Mouse (Mus musculus): ENCODE measurements around the gene Pepd.
"Not testable (repeated sequence)": the region's sequence is repeated elsewhere in the genome, so short reads cannot be mapped to it uniquely, and the experiment has no call there.

Pepd gene

DNA sequence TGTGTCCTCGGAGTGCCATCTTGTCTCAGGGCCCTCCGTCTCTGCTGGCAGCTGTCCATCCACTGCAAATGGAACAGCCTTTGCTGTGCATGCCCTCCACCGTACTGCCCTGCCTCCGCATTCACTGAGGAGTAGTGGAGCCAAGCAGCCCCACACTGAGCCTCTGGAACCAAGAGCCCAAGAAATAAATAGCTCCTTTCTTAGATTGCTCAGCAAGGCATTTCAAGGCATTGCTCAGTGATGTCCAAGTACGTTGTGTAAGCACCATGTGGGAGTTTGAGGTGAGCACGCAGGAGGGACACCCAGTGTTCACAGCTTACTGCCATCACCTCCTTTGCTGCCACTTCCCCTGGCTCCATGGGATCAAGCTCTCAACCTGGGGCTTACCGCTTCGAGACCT lies 20.5 kb downstream of the Pepd start:
- no peak for DNase-seq (ENCODE audit: low read depth, low spot score)

DNA sequence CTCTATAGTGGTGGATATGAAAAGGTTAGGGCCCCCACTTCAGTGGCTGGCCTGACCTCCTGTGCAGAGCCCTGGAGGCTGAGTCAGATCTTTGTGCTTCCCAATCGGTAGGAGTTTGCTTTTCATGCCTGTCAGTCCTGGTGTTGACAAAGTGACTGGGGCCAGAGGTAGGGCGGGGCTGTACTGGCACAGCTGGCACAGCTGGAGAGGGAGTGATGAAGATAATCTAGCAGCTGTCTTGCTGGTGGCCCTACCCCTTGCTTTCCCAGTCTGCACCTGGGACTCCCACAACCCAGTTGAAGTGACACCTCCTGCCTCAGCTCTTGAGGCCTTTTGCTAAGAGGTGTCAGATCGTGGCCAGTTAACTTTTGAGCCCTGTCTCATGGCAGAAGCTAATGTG lies 21.0 kb downstream of the Pepd start:
- DNase-seq (ENCODE audit: low read depth, low spot score): no peak

DNA sequence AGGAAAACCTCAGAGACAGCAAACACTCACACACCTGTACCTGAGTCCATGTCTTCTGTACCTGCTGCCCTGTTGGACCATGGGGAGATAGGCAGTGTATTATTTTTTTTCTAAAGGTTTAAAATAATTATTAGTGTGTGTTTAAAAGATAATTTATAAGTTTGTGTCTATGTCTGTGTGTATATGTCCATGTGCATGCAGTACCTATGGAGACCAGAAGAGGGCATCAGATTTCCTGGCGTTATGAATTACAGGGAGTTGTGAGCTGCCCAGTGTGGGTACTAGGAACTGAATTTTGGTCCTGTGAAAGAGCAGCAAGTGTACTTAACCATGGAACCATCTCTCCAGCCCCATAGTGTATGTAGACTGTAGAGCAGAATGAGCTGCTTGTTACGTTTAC lies 24.2 kb downstream of the Pepd start:
- no peak for DNase-seq (ENCODE audit: low read depth, low spot score)

DNA sequence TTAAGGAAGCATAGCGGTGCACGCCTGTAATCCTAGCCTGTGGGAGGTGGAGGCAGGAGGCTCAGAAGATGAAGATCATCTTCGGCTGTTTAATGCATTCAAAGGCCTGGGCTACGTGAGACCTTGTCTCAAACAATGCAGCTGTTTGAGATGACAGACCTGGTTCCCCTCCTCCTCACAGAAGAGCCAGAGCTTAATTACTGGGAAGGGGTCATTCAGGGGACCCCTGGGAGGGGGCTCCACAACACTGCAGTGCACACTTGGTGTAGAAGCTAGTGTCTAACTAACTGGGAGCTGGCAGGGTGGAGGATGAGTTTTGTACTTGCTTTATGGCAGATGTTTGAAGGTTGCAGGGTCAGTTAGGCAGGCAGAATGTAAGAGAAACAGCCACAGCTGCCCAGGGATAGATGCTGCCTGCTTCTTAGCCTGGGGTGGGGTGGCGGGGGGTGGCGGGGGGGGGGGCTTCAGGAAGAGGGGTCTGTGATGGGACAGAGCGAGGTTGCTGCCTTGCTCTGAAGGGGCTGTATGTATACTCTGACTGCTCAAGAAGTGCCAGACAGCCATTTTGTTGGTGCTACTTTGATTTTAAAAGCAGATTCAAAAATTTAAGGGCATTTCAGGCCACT lies 26.6 kb downstream of the Pepd start:
- DNase-seq (ENCODE audit: low read depth, low spot score): no peak

DNA sequence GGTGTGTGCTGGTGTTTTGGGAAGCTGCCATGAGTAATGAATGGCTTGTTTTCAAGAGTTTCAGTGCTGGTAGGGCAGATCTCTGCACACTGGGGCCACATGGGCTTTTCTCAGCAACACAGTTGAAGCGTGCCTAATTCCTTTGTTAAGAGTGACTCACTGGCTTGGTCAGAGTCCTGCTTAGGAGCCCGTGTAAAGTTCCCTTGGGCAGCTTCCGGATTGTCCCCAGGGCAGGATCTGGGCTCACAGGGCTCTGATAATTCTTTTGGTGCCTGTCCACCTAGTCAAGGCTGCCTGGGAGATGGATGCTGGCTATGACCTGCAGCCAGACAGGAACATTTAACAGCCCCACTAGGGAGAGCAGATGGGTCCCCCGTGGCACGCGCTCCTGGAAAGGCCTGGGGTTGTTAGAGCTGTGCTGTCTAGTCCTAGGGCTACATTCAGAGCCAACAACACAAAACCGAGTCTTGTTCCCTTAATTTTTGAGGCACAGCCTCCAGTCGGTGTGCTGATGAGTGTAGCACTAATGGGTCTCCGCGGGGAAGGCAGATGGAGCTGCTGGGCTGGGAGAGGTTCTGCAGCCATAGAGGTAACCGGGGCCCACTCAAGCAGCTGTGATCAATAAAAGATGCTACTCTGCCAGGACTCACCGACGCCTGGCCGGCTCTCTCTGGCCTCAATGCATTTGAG lies 27.2 kb downstream of the Pepd start:
- no peak for DNase-seq (ENCODE audit: low read depth, low spot score)

DNA sequence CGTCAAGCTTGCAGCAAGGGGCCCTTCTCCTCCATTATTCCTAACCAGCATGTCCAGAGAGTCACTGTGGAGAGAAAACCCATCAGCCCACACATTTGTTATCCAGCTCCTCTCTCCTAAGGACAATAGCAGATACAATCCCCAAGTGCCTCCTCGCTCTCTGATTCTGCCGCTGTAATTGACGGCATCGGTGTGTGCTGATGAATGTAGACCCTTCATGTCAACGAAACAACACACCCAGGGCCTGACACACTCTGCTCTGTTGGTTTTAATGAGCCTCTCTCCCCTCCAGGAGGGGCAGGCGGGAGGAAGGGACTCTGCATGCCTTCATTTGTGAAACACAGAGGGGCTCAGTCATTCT lies 27.8 kb downstream of the Pepd start:
- no peak for DNase-seq (ENCODE audit: low read depth, low spot score)

DNA sequence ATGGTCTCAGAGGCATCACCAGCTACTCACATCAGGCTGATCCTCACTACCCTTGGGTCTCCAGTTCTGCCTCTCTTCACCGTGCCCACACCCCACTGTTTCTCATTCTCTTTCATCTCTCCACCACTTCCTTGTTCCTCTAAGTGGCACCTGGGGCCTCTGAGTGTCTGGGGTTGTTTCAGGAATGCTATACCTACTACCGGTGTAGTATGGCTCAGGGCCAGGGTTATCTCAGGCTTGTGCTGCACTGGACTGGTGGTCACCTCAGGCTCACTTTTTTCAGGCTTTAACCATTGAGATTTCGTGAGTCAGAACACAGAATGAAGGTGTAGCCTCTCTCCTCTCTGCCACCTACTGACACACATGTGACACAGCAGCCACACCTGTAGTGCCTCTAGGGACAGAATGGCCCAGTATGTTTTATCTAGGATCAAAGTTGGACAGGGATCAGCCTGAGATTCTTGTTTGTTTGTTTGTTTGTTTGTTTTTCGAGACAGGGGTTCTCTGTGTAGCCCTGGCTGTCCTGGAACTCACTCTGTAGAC lies 31.5 kb downstream of the Pepd start:
- DNase-seq (ENCODE audit: low read depth, low spot score): no peak

DNA sequence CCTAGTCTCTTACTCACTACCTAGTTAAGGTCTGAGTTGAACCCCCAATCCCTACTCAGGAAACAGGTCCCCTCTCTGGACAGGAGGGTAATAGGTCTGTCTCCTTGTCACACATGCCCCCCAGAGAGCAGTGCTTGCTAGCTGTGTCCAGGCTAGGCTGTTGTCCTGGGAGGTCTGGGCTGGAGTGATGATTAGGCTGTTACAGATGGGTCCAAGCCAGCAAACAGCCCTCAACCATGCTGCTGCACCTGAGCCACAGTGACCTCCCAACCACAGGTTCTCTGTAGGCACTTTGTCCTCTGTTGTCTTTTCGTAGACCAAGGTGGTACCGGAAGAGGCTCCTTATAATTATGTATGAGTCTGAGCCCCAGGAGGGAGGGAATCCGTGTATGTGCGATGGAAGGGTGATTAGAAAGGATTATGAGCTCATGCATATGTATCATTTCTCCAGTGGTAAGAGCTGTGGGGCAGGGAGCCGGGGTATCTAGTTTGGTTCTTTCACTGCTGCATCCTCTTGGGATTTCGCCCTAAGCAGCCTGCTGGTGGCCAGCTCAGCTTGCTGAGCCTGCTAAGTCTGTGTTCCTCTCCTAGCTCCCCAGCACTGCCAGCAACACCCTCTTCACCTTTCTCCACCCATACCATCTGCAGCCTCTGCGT lies 34.2 kb downstream of the Pepd start:
- DNase-seq (ENCODE audit: low read depth, low spot score): no peak

DNA sequence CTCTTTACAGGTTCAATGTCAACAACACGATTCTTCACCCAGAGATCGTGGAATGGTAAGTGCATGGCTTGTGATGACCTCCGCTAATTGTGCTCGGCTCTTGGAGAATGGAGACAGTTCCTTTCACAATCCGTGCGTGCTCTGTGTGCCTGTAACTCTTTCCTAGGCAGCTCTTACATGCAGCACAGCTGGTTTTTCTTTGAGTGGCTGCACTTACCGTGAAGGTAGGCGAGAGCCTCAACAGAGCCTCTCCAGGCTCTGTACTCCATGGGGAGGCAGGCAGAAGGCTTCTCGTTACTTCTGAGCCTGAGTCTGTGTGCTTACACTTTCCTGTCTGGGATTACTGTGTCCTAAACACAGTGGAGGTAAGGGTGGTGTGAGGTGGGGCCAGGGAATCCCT lies 42.4 kb downstream of the Pepd start:
- no peak for DNase-seq (ENCODE audit: low read depth, low spot score)

DNA sequence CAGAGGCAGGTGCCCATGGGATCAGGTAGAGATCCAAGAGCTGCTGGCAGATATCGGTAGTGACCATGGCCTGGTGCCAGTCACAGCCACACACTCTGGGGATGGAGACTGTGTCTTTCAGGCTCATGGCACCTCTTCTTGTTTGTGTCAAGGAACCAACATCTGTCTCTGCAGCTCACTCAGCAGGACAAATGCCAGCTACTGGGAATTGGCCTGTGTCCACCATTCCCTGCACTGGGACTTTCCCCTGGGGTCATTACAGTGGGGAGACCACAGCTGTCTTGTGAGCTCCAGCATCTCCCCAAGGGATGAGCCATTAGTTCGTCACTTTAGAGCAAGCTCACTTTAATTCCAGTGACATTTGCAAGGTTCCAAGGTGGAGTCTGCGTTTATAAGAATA lies 43.1 kb downstream of the Pepd start:
- DNase-seq (ENCODE audit: low read depth, low spot score): no peak

DNA sequence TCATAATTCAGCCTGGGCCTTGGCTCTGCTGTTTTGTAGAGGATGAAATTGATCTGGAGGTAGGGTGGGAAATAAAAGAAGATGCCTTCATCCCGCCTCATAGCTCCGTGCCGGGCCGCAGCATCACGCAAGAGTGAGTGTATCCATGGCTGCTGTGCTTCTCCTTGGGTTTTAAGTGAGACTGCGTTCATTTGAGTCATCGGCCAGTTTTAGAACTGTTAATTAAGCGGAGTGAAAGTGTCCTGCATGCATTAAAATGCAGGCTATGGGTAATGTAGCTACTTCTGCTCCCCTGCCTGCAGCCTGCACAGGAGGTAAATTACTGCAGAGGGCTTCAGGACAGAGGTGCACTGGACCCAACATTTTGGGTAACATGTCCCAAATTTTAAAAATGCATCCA lies 45.0 kb downstream of the Pepd start:
- DNase-seq (ENCODE audit: low read depth, low spot score): no peak

DNA sequence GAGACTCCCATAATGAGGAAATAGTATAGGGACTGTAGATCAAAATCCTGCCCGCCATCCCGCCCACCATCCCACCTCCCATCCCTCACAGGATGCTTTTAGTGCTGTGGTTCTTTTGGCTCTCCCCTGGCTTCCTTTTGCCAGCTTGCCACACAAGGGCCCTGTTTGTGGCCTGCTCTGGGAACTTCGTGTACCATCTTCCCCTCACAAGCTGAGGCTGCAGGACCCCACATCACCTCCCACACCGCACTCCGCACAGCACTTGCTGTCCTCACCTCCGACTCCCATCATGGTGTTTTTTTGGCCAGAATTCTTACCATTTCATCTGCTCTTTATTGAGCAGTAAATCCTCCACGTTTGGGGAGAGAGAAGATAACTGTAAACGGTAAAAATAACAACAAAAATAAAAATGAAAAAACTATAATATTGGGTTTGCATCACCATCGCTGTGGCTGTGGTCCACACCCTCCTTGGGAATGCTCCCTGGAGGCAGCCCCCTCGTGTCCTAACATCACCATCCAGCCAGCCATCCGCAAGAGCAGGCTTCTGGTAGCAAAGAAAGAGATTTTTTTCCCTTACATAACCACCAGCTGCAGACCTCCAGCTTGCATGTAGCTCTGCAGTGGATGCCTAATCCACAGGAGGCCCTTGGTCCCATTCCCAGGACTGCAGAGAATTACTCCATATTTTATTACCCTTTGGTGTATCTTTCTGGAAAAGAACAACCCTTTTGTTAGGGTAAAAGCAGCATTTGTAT lies 51.9 kb downstream of the Pepd start:
- DNase-seq (ENCODE audit: low read depth, low spot score): no peak

DNA sequence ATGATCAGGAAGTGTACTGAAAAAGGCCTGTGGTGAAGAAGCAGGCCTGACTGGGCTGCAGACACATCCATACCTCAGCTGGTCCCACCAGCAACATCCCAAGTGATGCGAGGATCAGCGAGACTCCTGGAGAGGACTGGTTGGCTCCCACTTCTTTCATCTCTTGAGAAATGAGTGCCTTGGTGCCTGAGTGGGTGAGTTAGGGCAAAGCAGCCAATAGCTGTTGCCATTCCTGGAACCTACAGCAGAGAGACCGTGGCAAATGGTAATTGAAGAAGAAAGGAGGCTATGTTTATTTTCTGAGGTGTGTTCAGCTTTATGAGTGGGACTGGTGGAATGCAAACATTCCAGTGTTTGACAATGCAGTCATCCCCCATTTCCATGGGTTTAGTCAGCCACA lies 55.2 kb downstream of the Pepd start:
- no peak for DNase-seq (ENCODE audit: low read depth, low spot score)

DNA sequence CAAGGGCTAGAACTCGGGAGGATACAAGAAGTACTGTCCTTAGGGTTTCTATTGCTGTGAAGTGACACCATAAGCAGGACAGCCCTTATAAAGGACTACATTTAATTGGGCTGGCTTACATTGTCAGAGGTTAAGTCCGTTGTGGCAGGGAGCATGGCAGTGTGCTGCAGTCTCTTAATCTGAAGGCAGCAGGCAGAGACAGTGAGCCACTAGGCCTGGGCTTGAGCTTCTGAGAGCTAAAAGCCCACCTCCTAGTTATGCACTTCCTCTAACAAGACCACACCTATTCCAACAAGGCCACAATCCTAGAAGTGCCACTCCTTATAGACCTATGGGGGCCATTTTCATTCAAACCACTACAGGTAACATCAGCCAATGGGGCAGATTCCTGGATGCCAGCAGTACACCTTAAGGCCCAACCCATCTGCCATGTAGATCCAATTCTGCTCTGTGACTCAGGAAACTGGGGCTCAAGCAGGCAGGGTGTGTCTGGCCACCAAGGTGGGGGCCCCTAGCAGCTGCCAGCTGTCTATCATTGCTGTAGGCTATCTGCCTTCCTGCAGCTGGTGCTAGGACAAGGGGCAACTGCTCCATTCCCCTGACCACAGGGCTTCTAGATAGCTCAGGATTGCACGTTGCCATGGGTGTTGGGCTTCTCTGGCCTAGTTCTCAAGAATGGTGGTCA lies 56.7 kb downstream of the Pepd start:
- DNase-seq (ENCODE audit: low read depth, low spot score): no peak

DNA sequence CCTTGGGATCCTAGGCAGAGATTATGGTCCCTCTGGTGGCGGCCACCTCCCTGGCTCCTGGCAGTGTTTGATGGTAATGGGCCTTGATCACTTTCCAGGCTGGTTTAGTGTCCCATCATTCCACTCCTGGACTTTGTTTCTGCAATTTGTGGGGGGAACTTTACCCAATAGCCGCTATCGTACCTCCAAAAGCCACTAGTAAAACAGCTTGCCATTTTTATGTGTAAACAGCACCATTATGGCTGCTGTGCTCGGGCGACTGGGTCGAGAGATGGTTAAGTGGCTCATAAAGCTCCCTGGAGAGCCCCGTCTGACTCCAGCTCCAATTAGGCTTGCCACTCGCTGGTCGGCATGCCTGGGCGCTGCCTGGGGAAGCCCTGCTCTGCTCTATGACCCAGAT lies 59.6 kb downstream of the Pepd start:
- DNase-seq (ENCODE audit: low read depth, low spot score): no peak

DNA sequence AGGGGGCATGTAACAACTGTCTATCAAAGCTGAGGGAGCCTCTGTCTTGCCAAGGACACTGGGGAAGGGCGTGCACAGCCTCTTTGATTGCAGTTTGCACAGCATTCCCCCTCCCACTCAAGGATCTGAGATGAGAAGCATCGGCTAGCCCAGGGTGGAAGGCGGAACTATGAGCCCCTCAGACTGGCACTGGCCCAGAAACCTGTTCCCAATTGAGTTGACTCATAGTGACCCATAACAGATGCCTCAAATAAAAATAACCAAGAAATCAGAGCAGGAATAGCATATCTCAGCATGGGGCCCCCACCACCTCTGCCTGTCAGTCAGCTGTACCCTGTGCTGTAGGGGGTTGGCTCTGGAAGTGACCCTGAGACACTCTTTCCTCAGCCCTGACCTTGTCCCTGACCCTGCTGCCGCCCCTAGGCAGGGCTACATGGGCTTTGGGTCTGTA lies 60.8 kb downstream of the Pepd start:
- no peak for DNase-seq (ENCODE audit: low read depth, low spot score)

DNA sequence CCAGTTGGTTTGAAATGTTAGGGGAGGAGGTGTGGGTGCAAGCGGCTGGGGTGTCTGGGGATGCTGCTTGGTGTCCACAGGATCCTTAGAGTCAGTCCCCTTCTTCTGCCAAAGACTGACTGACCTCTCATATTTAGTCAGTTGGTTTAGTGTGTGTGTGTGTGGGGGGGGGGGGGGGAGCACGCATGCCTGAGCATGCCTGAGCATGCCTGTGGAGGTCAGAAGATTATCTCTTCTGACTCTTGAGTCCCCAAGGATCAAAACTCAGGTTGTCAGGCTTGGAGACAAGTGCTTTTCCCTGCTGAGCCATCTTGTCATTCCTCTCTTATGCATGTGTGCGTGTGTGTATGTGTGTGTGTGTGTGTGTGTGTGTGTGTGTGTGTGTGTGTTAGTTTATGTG lies 61.7 kb downstream of the Pepd start:
- DNase-seq (ENCODE audit: low read depth, low spot score): no peak

DNA sequence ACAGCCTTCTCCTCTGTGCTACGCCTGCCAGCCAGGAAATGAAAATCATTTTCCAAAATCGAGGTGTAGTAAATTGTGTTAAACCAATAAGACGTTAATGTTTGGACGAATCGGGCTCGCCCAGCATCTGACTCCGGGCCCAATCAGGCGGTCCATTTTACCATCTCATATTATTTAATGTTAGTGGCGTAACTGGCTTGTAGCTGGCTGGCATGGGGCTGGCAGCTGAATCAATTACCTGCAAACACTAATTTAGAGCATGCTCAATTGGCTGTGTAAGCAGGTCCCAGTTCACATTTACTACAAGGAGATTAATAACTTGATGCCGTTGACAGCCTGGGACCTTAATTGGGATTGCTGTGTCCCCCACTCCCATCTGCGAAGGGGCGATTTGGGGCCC lies 63.7 kb downstream of the Pepd start:
- no peak for DNase-seq (ENCODE audit: low read depth, low spot score)

DNA sequence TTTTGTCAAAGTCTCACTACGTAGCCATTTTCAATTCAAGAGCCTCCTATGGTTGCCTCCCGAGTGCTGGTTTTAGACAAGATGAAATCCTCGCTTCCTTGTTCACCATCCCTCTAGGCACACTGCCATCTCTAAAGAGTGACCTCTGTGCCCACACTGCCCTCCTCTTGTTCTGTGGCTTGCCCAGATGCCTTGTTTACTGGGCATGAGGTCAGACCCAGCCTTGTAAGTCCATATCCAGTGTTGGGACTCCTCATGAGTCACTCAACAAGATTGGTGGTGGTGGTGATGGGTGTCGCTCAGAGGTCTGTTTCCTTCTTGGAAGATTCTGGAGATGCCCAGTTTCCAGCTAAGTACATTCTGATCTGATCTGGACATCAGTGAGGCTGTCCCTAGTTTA lies 65.2 kb downstream of the Pepd start:
- no peak for DNase-seq (ENCODE audit: low read depth, low spot score)

DNA sequence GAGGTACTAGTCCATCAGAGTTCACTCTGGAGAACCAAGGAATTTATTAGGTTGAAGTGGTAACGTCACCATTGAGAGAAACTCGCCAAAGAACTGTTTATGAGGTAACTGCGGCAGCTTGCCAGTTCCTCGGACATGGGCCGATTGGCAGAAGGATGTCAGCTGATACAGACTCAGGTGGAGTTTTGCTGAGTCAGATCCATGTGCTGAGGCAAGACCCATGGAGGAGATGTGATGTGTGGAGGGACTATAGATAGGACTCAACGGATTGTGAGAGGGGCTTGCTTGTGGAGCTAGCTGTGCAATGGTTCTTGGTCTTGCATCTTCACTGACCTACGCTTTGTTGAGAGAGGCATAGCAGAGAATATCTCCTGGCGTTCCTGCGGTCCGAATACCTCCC lies 69.6 kb downstream of the Pepd start:
- DNase-seq (ENCODE audit: low read depth, low spot score): no peak

DNA sequence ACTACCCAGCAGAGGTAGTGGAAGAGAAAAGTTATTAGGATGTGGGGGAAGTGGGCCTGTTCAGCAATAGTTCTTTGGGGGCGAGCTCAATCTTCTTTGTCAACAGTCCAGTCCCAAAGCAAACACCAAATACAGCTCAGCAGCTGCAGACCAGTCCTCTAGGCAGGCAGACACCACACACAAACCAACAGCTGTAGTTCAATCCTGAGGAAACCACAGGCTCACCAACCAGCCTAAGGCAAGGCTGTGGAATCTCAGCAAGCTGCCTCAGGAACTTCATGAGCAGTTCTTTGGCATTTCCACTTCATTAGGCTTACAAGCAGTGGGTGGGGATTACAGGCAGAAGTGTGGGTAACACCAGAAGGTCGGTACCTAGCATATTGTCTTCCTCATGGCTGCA lies 70.2 kb downstream of the Pepd start:
- not testable (repeated sequence) for DNase-seq (ENCODE audit: low read depth, low spot score)

Measured in embryo, embryonic 11.5 days (tissue).